Mouse (Mus musculus) thymus, adult 2 months (tissue): ENCODE measurements around the gene Capn13. TPM values are rescaled to one million over a fixed set of nuclear protein-coding genes. Genes with fewer than 3 reads are reported as not detected.
A peak's percentile ranks its signal among the peaks of the same experiment; 100 is the strongest.

Source experiments
- DNase-seq: peaks from one replicate; pipeline ENCODE4 v3.0.0; 2021
- H3K27ac ChIP-seq: fragments of 200-500 bp; 2 replicates; pipeline ENCODE4 v1.5.1; 2012; ENCODE audit warnings: low read length, control low read depth; ENCODE audit not compliant: control insufficient read depth, insufficient read depth
- H3K27me3 ChIP-seq: fragments of 200-500 bp; 2 replicates; pipeline ENCODE4 v1.6.1; 2012; ENCODE audit warnings: mild to moderate bottlenecking, low read length, moderate library complexity, mixed read lengths; ENCODE audit not compliant: control insufficient read depth, insufficient read depth
- H3K36me3 ChIP-seq: fragments of 200-500 bp; 2 replicates; pipeline ENCODE4 v1.6.1; 2012; ENCODE audit warnings: mild to moderate bottlenecking, low read length, moderate library complexity; ENCODE audit not compliant: control insufficient read depth, insufficient read depth
- H3K4me1 ChIP-seq: fragments of 200-500 bp; replicated peaks from 2 replicates; pipeline ENCODE4 v1.6.1; 2012; ENCODE audit warnings: low read length; ENCODE audit not compliant: control insufficient read depth, insufficient read depth
- H3K4me3 ChIP-seq: fragments of 200-500 bp; 2 replicates; pipeline ENCODE4 v1.5.1; 2012; ENCODE audit warnings: mild to moderate bottlenecking, low read length, control low read depth, moderate library complexity; ENCODE audit not compliant: control insufficient read depth, insufficient read depth
- CTCF ChIP-seq: fragments of 200-500 bp; IDR thresholded peaks from 2 replicates; pipeline ENCODE4 v1.5.1; 2012; ENCODE audit warnings: mild to moderate bottlenecking, control low read depth, low read length, moderate library complexity, borderline replicate concordance; ENCODE audit not compliant: control insufficient read depth, poor library complexity, insufficient read depth; ENCODE audit errors: extremely low read depth
- POLR2A ChIP-seq: fragments of 200-500 bp; IDR thresholded peaks from 2 replicates; pipeline ENCODE4 v1.6.1; 2012; ENCODE audit warnings: mild to moderate bottlenecking, low read length, control low read depth, moderate library complexity; ENCODE audit not compliant: control insufficient read depth, poor library complexity, insufficient read depth; ENCODE audit errors: extremely low read depth
- WGBS: fragments of 180-500 bp; shearing (Covaris S2); methylation state at CpG from one replicate; pipeline ENCODE4 v1.1.7; 2018; 5-methylcytosine and 5-hydroxymethylcytosine counted together
- polyA plus RNA-seq: library from polyadenylated mRNA; depleted of rRNA; stranded (reverse); fragments of >200 nt; gene quantifications from 2 replicates; pipeline ENCODE4 v1.2.3, GENCODE M21; 2012

The Capn13 gene
- polyA plus RNA-seq, 1 experiment: 0.38 TPM

GRCm38 (mm10) chr17:73314786-73315185 is 85.9 kb downstream of the Capn13 start:
- no peaks in the 10 kb centered on the region for H3K36me3 ChIP-seq
- H3K27ac ChIP-seq: no peak overlapping the region
- H3K4me3 ChIP-seq: no peak overlapping the region
- H3K4me1 ChIP-seq: no peaks in the 10 kb centered on the region
- WGBS: 90% methylated on average over 13 of the region's 13 CpGs
- no peak for DNase-seq
- no peaks in the 10 kb centered on the region for H3K27me3 ChIP-seq
- TF ChIP-seq POLR2A (no peak), CTCF (no peak)

GRCm38 (mm10) chr17:73311491-73311890 is 89.2 kb downstream of the Capn13 start:
- H3K36me3 ChIP-seq: no peaks in the 10 kb centered on the region
- DNase-seq: no peak
- TF ChIP-seq POLR2A: no peak
- TF ChIP-seq CTCF: no peak
- 92% methylated on average over 5 of the region's 5 CpGs for WGBS
- H3K27me3 ChIP-seq: no peaks in the 10 kb centered on the region
- H3K27ac ChIP-seq: no peak overlapping the region
- no peaks in the 10 kb centered on the region for H3K4me1 ChIP-seq
- H3K4me3 ChIP-seq: no peak overlapping the region

- 94% methylated on average over 4 of the region's 4 CpGs for WGBS
- Histone ChIP-seq H3K27ac (no peak overlapping the region), H3K4me1 (peaks cover 12% of the 10 kb centered on the region), H3K4me3 (no peak overlapping the region), H3K27me3 (no peaks in the 10 kb centered on the region), H3K36me3 (no peaks in the 10 kb centered on the region)
- no peak for DNase-seq
- TF ChIP-seq POLR2A (no peak), CTCF (no peak)
These were observed 92.0 kb downstream of the Capn13 start for GRCm38 (mm10) chr17:73308691-73309090.

- DNase-seq: no peak
- no peaks in the 10 kb centered on the region for H3K36me3 ChIP-seq
- H3K27me3 ChIP-seq: no peaks in the 10 kb centered on the region
- no peak for TF ChIP-seq CTCF
- TF ChIP-seq POLR2A: no peak
- H3K27ac ChIP-seq: no peak overlapping the region
- 70% methylated on average over 7 of the region's 7 CpGs for WGBS
- H3K4me1 ChIP-seq: peaks cover 17% of the 10 kb centered on the region
- no peak overlapping the region for H3K4me3 ChIP-seq
These were observed 94.0 kb downstream of the Capn13 start for GRCm38 (mm10) chr17:73306626-73307025.

- Histone ChIP-seq H3K36me3 (no peaks in the 10 kb centered on the region), H3K4me1 (peaks cover 18% of the 10 kb centered on the region), H3K27ac (no peak overlapping the region), H3K4me3 (no peak overlapping the region), H3K27me3 (no peaks in the 10 kb centered on the region)
- TF ChIP-seq POLR2A: no peak
- peak; percentile 42; the same call in 1 of the 2 replicates for TF ChIP-seq CTCF
- WGBS: 51% methylated on average over 9 of the region's 9 CpGs
- DNase-seq: peak; percentile 41
These were observed 95.0 kb downstream of the Capn13 start for GRCm38 (mm10) chr17:73305622-73306021.

GRCm38 (mm10) chr17:73304086-73304812 is 96.4 kb downstream of the Capn13 start:
- peaks cover 20% of the 10 kb centered on the region for H3K4me1 ChIP-seq
- peak overlapping the region; percentile 29; the same call in 1 of the 2 replicates for H3K27ac ChIP-seq
- H3K4me3 ChIP-seq: no peak overlapping the region
- TF ChIP-seq CTCF: no peak
- no peak for TF ChIP-seq POLR2A
- H3K36me3 ChIP-seq: no peaks in the 10 kb centered on the region
- WGBS: 30% methylated on average over 19 of the region's 19 CpGs
- DNase-seq: peak; percentile 30
- H3K27me3 ChIP-seq: no peaks in the 10 kb centered on the region

- H3K27me3 ChIP-seq: no peaks in the 10 kb centered on the region
- no peak overlapping the region for H3K4me3 ChIP-seq
- H3K36me3 ChIP-seq: no peaks in the 10 kb centered on the region
- no peak for DNase-seq
- peaks cover 20% of the 10 kb centered on the region for H3K4me1 ChIP-seq
- 73% methylated on average over 13 of the region's 13 CpGs for WGBS
- H3K27ac ChIP-seq: no peak overlapping the region
- no peak for TF ChIP-seq POLR2A
- no peak for TF ChIP-seq CTCF
These were observed 97.0 kb downstream of the Capn13 start for GRCm38 (mm10) chr17:73303676-73304075.
